Mouse (Mus musculus) erythroblast, embryonic 14.5 days (primary cell): ENCODE results near the gene Fgf13.

Experiments used
- GATA1 ChIP-seq: IDR thresholded peaks from 2 replicates; pipeline ENCODE4 v1.6.1; 2012; ENCODE audit warnings: low read length, inconsistent platforms, mixed read lengths
- TAL1 ChIP-seq: IDR thresholded peaks from 3 replicates; pipeline ENCODE4 v1.6.1; 2012; ENCODE audit warnings: low read length, inconsistent platforms, mixed read lengths

- TF ChIP-seq GATA1 (no peak), TAL1 (no peak)
Measured at GRCm38 (mm10) chrX:59080427-59080826, 487.4 kb downstream of the Fgf13 start.
